Mouse (Mus musculus) lung, postnatal 0 days (tissue): ENCODE results near the gene Gm13304. TPM values are rescaled to one million over a fixed set of nuclear protein-coding genes. Genes with fewer than 3 reads are reported as not detected.
"Not testable (repeated sequence)": the region's sequence is repeated elsewhere in the genome, so short reads cannot be mapped to it uniquely, and the experiment has no call there.

Experiments
- ATAC-seq: fragments of 200-750 bp; cut with Nextera tagmentation; 2 replicates; pipeline ENCODE4 v1.8.0; 2017; ENCODE audit warnings: moderate library complexity
- DNase-seq: peaks from one replicate; pipeline ENCODE4 v3.0.0-alpha.2; 2016; ENCODE audit warnings: low spot score
- H3K27ac ChIP-seq: fragments of 300-500 bp; sonication (generic); 2 replicates; pipeline ENCODE4 v1.5.1; 2014; ENCODE audit warnings: antibody characterized with exemption, mild to moderate bottlenecking, low read length, mixed read lengths
- H3K27me3 ChIP-seq: fragments of 300-500 bp; sonication (generic); replicated peaks from 2 replicates; pipeline ENCODE4 v1.6.1; 2014; ENCODE audit warnings: low read length, mixed read lengths; ENCODE audit not compliant: insufficient read depth
- H3K36me3 ChIP-seq: fragments of 300-500 bp; sonication (generic); 2 replicates; pipeline ENCODE4 v1.6.1; 2014; ENCODE audit warnings: low read length, mixed read lengths; ENCODE audit not compliant: insufficient read depth
- H3K4me1 ChIP-seq: fragments of 300-500 bp; sonication (generic); 2 replicates; pipeline ENCODE4 v1.6.1; 2014; ENCODE audit warnings: antibody characterized with exemption, low read depth, low read length, mixed read lengths; ENCODE audit not compliant: insufficient read depth
- H3K4me2 ChIP-seq: fragments of 300-500 bp; sonication (generic); replicated peaks from 2 replicates; pipeline ENCODE4 v1.6.1; 2014; ENCODE audit warnings: low read depth, mild to moderate bottlenecking, low read length, moderate library complexity, mixed read lengths
- H3K4me3 ChIP-seq: fragments of 300-500 bp; sonication (generic); 2 replicates; pipeline ENCODE4 v1.5.1; 2014; ENCODE audit warnings: low read depth, low read length
- H3K9ac ChIP-seq: fragments of 300-500 bp; sonication (generic); replicated peaks from 2 replicates; pipeline ENCODE4 v1.6.1; 2014; ENCODE audit warnings: low read depth, mild to moderate bottlenecking
- H3K9me3 ChIP-seq: fragments of 300-500 bp; sonication (generic); 2 replicates; pipeline ENCODE4 v1.6.1; 2016; ENCODE audit warnings: low read length, mixed read lengths
- WGBS: fragments of 180-500 bp; shearing (Covaris S2); extraction: QIAGEN DNeasy Blood & Tissue Kit; methylation state at CpG from one replicate; pipeline ENCODE4 v1.1.7; 2014; 5-methylcytosine and 5-hydroxymethylcytosine counted together
- polyA plus RNA-seq: library from polyadenylated mRNA; unstranded; fragments of >200 nt; fragmentation: Nextera tagmentation; extraction: Ambion mirVana; gene quantifications from 2 replicates; pipeline ENCODE4 v1.2.1, GENCODE M21; 2015

Gene Gm13304
- 4.8 TPM in 1 of 2 replicates, not detected in the other for polyA plus RNA-seq

DNA sequence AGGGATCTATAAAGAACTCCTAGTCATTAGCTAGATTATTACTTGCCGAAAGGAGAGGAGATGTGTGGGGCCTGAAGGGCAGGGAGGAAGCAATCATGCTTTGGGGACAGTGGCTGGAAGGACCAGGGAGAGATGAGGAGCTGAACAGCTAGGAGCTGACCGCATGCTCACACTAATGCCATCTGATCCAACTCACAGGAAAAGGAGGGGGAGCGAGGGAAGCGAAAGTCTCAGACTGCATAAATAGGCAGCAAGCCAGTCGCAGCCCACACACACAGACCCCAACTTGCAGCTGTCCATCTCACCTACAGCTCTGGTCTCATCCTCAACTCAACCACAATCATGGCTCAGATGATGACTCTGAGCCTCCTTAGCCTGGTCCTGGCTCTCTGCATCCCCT, at the start of gene Gm13304:
Gene Gm13304, plus strand, starts transcription at position 301 of the 400 bp plus-strand sequence.
- H3K9me3 ChIP-seq, H3K9ac ChIP-seq, H3K4me1 ChIP-seq, H3K27ac ChIP-seq, H3K27me3 ChIP-seq, H3K4me2 ChIP-seq, ATAC-seq, DNase-seq, H3K36me3 ChIP-seq, H3K4me3 ChIP-seq: not testable (repeated sequence)
- no CpG with 5 or more reads among the region's 5 CpGs for whole genome bisulfite sequencing

DNA sequence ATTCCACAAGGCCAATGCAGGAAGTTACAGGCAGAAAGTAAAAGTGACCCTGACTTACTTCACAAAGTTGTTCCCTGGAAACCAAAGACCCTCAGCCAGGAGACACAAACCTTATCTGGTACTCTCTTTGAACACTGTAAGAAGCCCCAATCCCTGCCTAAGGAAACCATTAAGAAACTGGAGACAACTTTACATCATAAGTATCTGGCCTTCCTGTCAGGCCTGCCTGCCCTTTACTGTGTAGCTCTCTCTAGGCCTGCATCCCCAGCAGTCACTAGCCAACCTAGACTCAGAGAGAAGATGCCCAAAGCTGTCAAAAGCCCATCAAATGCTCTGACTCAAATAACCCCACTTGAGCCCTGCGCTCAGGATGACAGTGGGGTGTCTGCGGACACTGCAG, 23.7 kb upstream of the Gm13304 start, which contains the start of gene Gm3893:
Gene Gm3893, plus strand, starts transcription at position 301 of the 400 bp plus-strand sequence.
- H3K36me3 ChIP-seq, H3K27me3 ChIP-seq, DNase-seq, H3K4me3 ChIP-seq, H3K27ac ChIP-seq, H3K4me1 ChIP-seq, H3K4me2 ChIP-seq, H3K9ac ChIP-seq, ATAC-seq, H3K9me3 ChIP-seq: not testable (repeated sequence)
- no CpG with 5 or more reads among the region's 2 CpGs for WGBS

DNA sequence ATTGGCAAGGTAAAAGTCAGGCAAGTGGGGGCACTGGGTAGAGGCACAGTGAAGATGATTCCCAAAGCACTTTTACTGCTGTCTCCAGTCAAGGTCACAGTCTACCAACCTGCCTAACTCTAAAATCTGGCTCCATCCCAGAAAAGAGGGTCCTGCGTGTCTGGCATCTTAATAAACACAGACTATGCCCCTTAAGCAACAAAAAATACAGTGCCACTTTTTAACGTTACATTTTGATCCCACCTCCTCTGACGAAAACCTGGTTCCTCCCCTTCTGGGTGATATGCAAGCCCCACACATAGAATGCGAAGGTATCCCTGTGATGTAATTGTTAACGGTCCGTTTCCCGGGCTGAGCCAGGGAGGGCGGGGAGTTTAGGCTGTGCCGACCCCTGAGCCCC, 38.5 kb downstream of the Gm13304 start, which contains the start of gene Gm13306:
Gene Gm13306, plus strand, starts transcription at position 301 of the 400 bp plus-strand sequence.
- H3K4me1 ChIP-seq: not testable (repeated sequence)

More for the DNA sequence above, 38.5 kb downstream of the Gm13304 start, which contains the start of gene Gm13306:
- not testable (repeated sequence) for DNase-seq, H3K27ac ChIP-seq, H3K4me2 ChIP-seq, ATAC-seq, H3K9me3 ChIP-seq, H3K36me3 ChIP-seq, H3K4me3 ChIP-seq, H3K9ac ChIP-seq, H3K27me3 ChIP-seq
- WGBS: no CpG with 5 or more reads among the region's 9 CpGs

Other genes starting within 250 kb of the Gm13304 start
- gene Gm21541, start 211.2 kb upstream of the Gm13304 start, polyA plus RNA-seq: 94.4 and 95.8 TPM in 2 replicates
- gene Gm20878, start 173.2 kb upstream of the Gm13304 start, polyA plus RNA-seq: 0.36 and 0.84 TPM in 2 replicates
- gene Fam205a4, start 148.8 kb upstream of the Gm13304 start, polyA plus RNA-seq: 0.04 and 0.06 TPM in 2 replicates
- not detected in 2 replicates for gene Gm21093, start 80.1 kb upstream of the Gm13304 start, polyA plus RNA-seq
- not detected in 2 replicates for gene Gm3893, start 23.6 kb upstream of the Gm13304 start, polyA plus RNA-seq
- not detected in 2 replicates for gene Gm13306, start 38.6 kb downstream of the Gm13304 start, polyA plus RNA-seq
- gene Gm13305, start 53.8 kb downstream of the Gm13304 start, polyA plus RNA-seq: 0.31 TPM in 1 of 2 replicates, not detected in the other
- not detected in 2 replicates for gene Gm10600, start 125.8 kb downstream of the Gm13304 start, polyA plus RNA-seq
- gene Ccl21b, start 140.9 kb downstream of the Gm13304 start, polyA plus RNA-seq: 2.9 and 3.4 TPM in 2 replicates
- not detected in 2 replicates for gene Gm21953, start 179.4 kb downstream of the Gm13304 start, polyA plus RNA-seq
- not detected in 2 replicates for gene Fam205a3, start 203.5 kb downstream of the Gm13304 start, polyA plus RNA-seq